9 mouse cellular contexts compared by ENCODE assay signal in the genomic region with DNA sequence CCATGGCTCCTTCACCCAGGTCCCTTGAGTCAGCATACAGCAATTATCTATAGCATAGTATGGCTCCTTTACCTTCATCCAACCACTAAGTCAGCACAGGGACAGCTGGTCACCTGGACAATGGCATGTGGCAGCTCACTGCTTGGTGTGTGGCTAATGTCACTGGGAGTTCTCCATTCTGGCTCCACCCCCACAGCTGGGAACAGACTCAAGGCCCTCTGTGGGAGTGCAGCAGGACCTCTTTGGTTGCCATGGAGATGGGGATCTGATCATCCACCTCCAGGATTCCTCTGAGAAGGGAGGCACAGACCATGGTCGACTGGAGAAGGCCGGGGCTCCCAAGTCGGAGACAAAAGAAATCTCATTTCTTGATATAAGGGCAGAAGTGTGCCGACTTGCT.
A peak's percentile ranks its signal among the peaks of the same experiment; 100 is the strongest.
DNase-seq lines count a peak whose midpoint lies in the region; ATAC-seq and TF ChIP-seq lines count a peak whose summit lies in the region.
"Had no signal": no experiment of that assay in that cellular context is flagged by ENCODE, and none has a peak within 500 bp of the region (broad histone marks: within the 10 kb centered on the region; RNA-seq: fewer than 3 reads in every experiment).

No protein-coding gene starts in this region.

- peaks cover 6% of the 10 kb centered on the region for H3K4me1 ChIP-seq in thymus, adult 2 months (replicated peaks; ENCODE audit: control insufficient read depth, insufficient read depth, low read length)
- H3K4me1 ChIP-seq: liver, embryonic 13.5 days had no signal

- intact Hi-C loops in left cerebral cortex, adult 2 months (cut with DNase I), result loop anchor here (5.0 kb wide), 1 partner anchor 124 kb away; no protein-coding TSS in a partner anchor

- peak; percentile 78 for DNase-seq in layer of hippocampus, adult 9-11 months
- DNase-seq in layer of hippocampus, adult 9-10 months (ENCODE audit: low spot score), result no peak
- DNase-seq in embryo, embryonic 11 days, result peak; percentile 78
- peak; percentile 63 to 66 for DNase-seq in left cerebral cortex, adult 2 months (ENCODE audit: extremely low spot score in 1 of 2, low spot score in 2 of 2)
- DNase-seq in right cerebral cortex, postnatal 36 days (ENCODE audit: low spot score in 2 of 2), result peak; percentile 68 to 72
- DNase-seq in thymus, adult 2 months, result no peak
- DNase-seq in lung, postnatal 4 days, result no peak
- DNase-seq: liver, embryonic 13.5 days had no signal

- 93% methylated on average over 4 of the region's 4 CpGs for WGBS in thymus, adult 2 months

- ATAC-seq in erythroid progenitor cell, adult 5-6 weeks (replicated peaks; ENCODE audit: low FRiP score, poor library complexity, severe bottlenecking), result no peak

- H3K27me3 ChIP-seq in thymus, adult 2 months (ENCODE audit: control insufficient read depth, insufficient read depth, low read length), result no peaks in the 10 kb centered on the region
- H3K27me3 ChIP-seq: liver, embryonic 13.5 days had no signal

- no peak for TF ChIP-seq CTCF in left cerebral cortex, adult 2 months (IDR thresholded peaks at IDR 0.05)
- TF ChIP-seq CTCF in thymus, adult 2 months (IDR thresholded peaks at IDR 0.05; ENCODE audit: borderline replicate concordance, control insufficient read depth, extremely low read depth, insufficient read depth, low read length, poor library complexity), result no peak

- peak overlapping the region; percentile 76 for H3K27ac ChIP-seq in left cerebral cortex, adult 2 months
- H3K27ac ChIP-seq in thymus, adult 2 months (ENCODE audit: control insufficient read depth, insufficient read depth, low read length), result no peak overlapping the region
- H3K27ac ChIP-seq: liver, embryonic 13.5 days had no signal

- no peak overlapping the region for H3K4me3 ChIP-seq in left cerebral cortex, adult 2 months
- H3K4me3 ChIP-seq in thymus, adult 2 months (ENCODE audit: control insufficient read depth, insufficient read depth, low read length), result no peak overlapping the region
- H3K4me3 ChIP-seq: liver, embryonic 13.5 days had no signal

- no peak for TF ChIP-seq POLR2A in thymus, adult 2 months (IDR thresholded peaks at IDR 0.05; ENCODE audit: control insufficient read depth, extremely low read depth, insufficient read depth, low read length, poor library complexity)

- no peaks in the 10 kb centered on the region for H3K36me3 ChIP-seq in thymus, adult 2 months (ENCODE audit: control insufficient read depth, insufficient read depth, low read length)
- H3K36me3 ChIP-seq: liver, embryonic 13.5 days had no signal

Comparison
In these comparisons a context has a peak if more than half of its experiments do, and no peak if none do; other contexts are left out.
1. DNase-seq: peak in layer of hippocampus, adult 9-11 months (single experiment), embryo, embryonic 11 days (single experiment), left cerebral cortex, adult 2 months (2 of 2) and right cerebral cortex, postnatal 36 days (2 of 2); none in layer of hippocampus, adult 9-10 months (single experiment), thymus, adult 2 months (single experiment) and lung, postnatal 4 days (0 of 2).